Mouse (Mus musculus) MEL (cell line): Measurements from ENCODE around the gene Th.

Experiments used
- BHLHE40 ChIP-seq: IDR thresholded peaks from 2 replicates; pipeline ENCODE4 v1.6.1; 2012; ENCODE audit warnings: low read depth, mild to moderate bottlenecking, inconsistent platforms, low read length, improper control_type of control experiment, borderline replicate concordance
- CTCF ChIP-seq, 3 experiments: IDR thresholded peaks in 2 of 3; conservative IDR thresholded peaks in 1 of 3; 2 replicates each; pipeline ENCODE4 v1.5.1; 2011 to 2012; ENCODE audit warnings: low read length in 3 of 3, low read depth in 2 of 3, mild to moderate bottlenecking in 2 of 3, improper control_type of control experiment in 1 of 3, inconsistent platforms in 1 of 3, mixed read lengths in 1 of 3, moderate library complexity in 1 of 3; ENCODE audit not compliant: control insufficient read depth in 1 of 3, insufficient read depth in 1 of 3, poor library complexity in 1 of 3, severe bottlenecking in 1 of 3
- EP300 ChIP-seq, 2 experiments: IDR thresholded peaks; 2 replicates each; pipeline ENCODE4 v1.6.1; 2011; ENCODE audit warnings: improper control_type of control experiment in 2 of 2, low read length in 2 of 2, low read depth in 1 of 2, mild to moderate bottlenecking in 1 of 2
- GABPA ChIP-seq: IDR thresholded peaks from 2 replicates; pipeline ENCODE4 v1.6.1; 2012; ENCODE audit warnings: low read depth, mild to moderate bottlenecking, inconsistent platforms, low read length, improper control_type of control experiment, moderate library complexity
- GATA1 ChIP-seq: IDR thresholded peaks from 2 replicates; pipeline ENCODE4 v1.6.1; 2011; ENCODE audit warnings: low read depth, low read length, improper control_type of control experiment
- HCFC1 ChIP-seq: IDR thresholded peaks from 2 replicates; pipeline ENCODE4 v1.6.1; 2012; ENCODE audit warnings: low read depth, mild to moderate bottlenecking, inconsistent platforms, low read length, improper control_type of control experiment, moderate library complexity
- MAX ChIP-seq: IDR thresholded peaks from 2 replicates; pipeline ENCODE4 v1.6.1; 2011; ENCODE audit warnings: low read length, improper control_type of control experiment
- MEF2A ChIP-seq: IDR thresholded peaks from 2 replicates; pipeline ENCODE4 v1.6.1; 2014; ENCODE audit warnings: low read depth, mild to moderate bottlenecking, inconsistent platforms, low read length, improper control_type of control experiment; ENCODE audit not compliant: poor library complexity, insufficient replicate concordance, severe bottlenecking; ENCODE audit errors: extremely low read depth
- NRF1 ChIP-seq: IDR thresholded peaks from 2 replicates; pipeline ENCODE4 v1.6.1; 2014; ENCODE audit warnings: low read depth, mild to moderate bottlenecking, inconsistent platforms, low read length, improper control_type of control experiment, moderate library complexity; ENCODE audit not compliant: poor library complexity, insufficient read depth, severe bottlenecking
- POLR2A ChIP-seq, 2 experiments: IDR thresholded peaks; 2 replicates each; pipeline ENCODE4 v1.6.1; 2011 to 2012; ENCODE audit warnings: low read length in 2 of 2, mild to moderate bottlenecking in 2 of 2, control low read depth in 1 of 2, improper control_type of control experiment in 1 of 2, low read depth in 1 of 2, moderate library complexity in 1 of 2; ENCODE audit not compliant: control insufficient read depth in 1 of 2, insufficient read depth in 1 of 2, poor library complexity in 1 of 2
- TBP ChIP-seq: IDR thresholded peaks from 2 replicates; pipeline ENCODE4 v1.8.0; 2011; ENCODE audit warnings: low read depth, low read length, improper control_type of control experiment

GRCm38 (mm10) chr7:142937631-142938030 lies 6.7 kb upstream of the Th start:
- TF ChIP-seq HCFC1 = no peak
- TF ChIP-seq POLR2A (IDR thresholded peaks at IDR 0.05; ENCODE audit: control insufficient read depth in 1 of 2, insufficient read depth in 1 of 2, low read depth in 1 of 2, low read length in 2 of 2, poor library complexity in 1 of 2) = no peak
- TF ChIP-seq GABPA = no peak
- no peak for TF ChIP-seq TBP
- TF ChIP-seq EP300 (IDR thresholded peaks at IDR 0.05; ENCODE audit: low read depth in 1 of 2, low read length in 2 of 2) = no peak
- TF ChIP-seq GATA1 = no peak
- no peak for TF ChIP-seq MEF2A
- TF ChIP-seq NRF1 = no peak
- TF ChIP-seq CTCF (IDR thresholded peaks at IDR 0.05 in 2 of 3, conservative IDR thresholded peaks at IDR 0.05 in 1 of 3; ENCODE audit: control insufficient read depth in 1 of 3, insufficient read depth in 1 of 3, low read depth in 2 of 3, low read length in 3 of 3, poor library complexity in 1 of 3, severe bottlenecking in 1 of 3) = no peak
- TF ChIP-seq MAX = no peak
- no peak for TF ChIP-seq BHLHE40
